Mouse (Mus musculus): ENCODE measurements at regions not wholly inside any gene's neighbourhood (a gene's known extent, or its start where the extent isn't known, plus 50 kb on each side); places are given as distances from the start of the nearest gene placed in this dataset.

DNA sequence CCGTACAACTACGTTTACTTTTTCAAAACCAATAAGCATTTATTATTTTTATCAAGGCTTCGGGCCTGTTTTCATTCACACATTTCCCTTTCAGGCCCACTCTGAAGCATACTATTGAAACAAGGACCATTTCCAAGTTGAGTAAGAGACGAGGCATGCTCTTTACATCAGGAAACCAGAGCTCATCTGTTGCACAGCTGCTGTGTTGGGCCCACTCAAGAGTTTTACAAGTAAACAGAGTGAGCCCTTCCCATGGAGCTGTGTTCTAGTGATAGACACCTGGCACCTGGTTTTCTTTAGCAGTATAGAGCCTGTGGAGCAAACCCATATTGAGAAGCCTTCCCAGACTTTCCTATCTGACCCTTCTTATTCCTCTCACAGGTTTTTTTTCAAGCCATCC lies 363.5 kb downstream of the Ptprc start:
- TF ChIP-seq CTCF (IDR thresholded peaks at IDR 0.05) (no peak), POLR2A (IDR thresholded peaks at IDR 0.05; ENCODE audit: insufficient read depth, low read depth, low read length) (no peak)
